Mouse (Mus musculus): ENCODE data around the gene Shc4. TPM values are rescaled to one million over a fixed set of nuclear protein-coding genes. Genes with fewer than 3 reads are reported as not detected.

The Shc4 gene
- polyA plus RNA-seq (2014; fragmentation: Nextera tagmentation; extraction: Ambion mirVana), result 1.7 and 2.1 TPM in 2 replicates

GRCm38 (mm10) chr2:125724086-125724430, at the start of gene Shc4:
Shc4 (minus strand) TSS chr2:125724148.
- no peak for DNase-seq (ENCODE audit: low spot score)
- Histone ChIP-seq H3K9ac (ENCODE audit: low read length) (peak within 1 kb of the TSS; percentile 64), H3K4me3 (ENCODE audit: low read depth, low read length) (peak within 1 kb of the TSS; percentile 51), H3K27ac (ENCODE audit: low read depth, low read length) (peak within 1 kb of the TSS; percentile 50; the same call in 1 of the 2 replicates), H3K27me3 (ENCODE audit: control insufficient read depth, insufficient read depth, low read length) (peaks cover 21% of the 10 kb centered on the region), H3K4me2 (ENCODE audit: low read depth) (peak within 1 kb of the TSS; percentile 99), H3K36me3 (ENCODE audit: control insufficient read depth, insufficient read depth, low read length) (no peaks in the 10 kb centered on the region), H3K4me1 (ENCODE audit: control insufficient read depth, insufficient read depth, low read length) (peaks cover 11% of the 10 kb centered on the region; the same call in 1 of the 2 replicates), H3K9me3 (ENCODE audit: control insufficient read depth, low read length) (no peaks in the 10 kb centered on the region)
- peak; percentile 86 for ATAC-seq (ENCODE audit: insufficient read depth, low FRiP score, low TSS enrichment)
- WGBS, result 0% methylated on average over 15 of the region's 15 CpGs

- ATAC-seq (ENCODE audit: insufficient read depth, low FRiP score, low TSS enrichment) (no peak), DNase-seq (ENCODE audit: low spot score) (no peak)
- no peaks in the 10 kb centered on the region for H3K4me1 ChIP-seq (ENCODE audit: control insufficient read depth, insufficient read depth, low read length)
- H3K27ac ChIP-seq (ENCODE audit: low read depth, low read length), result no peak overlapping the region
- H3K4me2 ChIP-seq (ENCODE audit: low read depth), result no peak overlapping the region
- peaks cover 5% of the 10 kb centered on the region; the same call in 1 of the 2 replicates for H3K36me3 ChIP-seq (ENCODE audit: control insufficient read depth, insufficient read depth, low read length)
- no peak overlapping the region for H3K4me3 ChIP-seq (ENCODE audit: low read depth, low read length)
- H3K9ac ChIP-seq (ENCODE audit: low read length), result no peak overlapping the region
- no peaks in the 10 kb centered on the region for H3K27me3 ChIP-seq (ENCODE audit: control insufficient read depth, insufficient read depth, low read length)
- WGBS, result 90% methylated on average over 3 of the region's 3 CpGs
- H3K9me3 ChIP-seq (ENCODE audit: control insufficient read depth, low read length), result no peaks in the 10 kb centered on the region
Measured at GRCm38 (mm10) chr2:125765029-125765428, 41.1 kb upstream of the Shc4 start.

GRCm38 (mm10) chr2:125764531-125764930, 40.6 kb upstream of the Shc4 start:
- H3K36me3 ChIP-seq (ENCODE audit: control insufficient read depth, insufficient read depth, low read length), result peaks cover 5% of the 10 kb centered on the region; the same call in 1 of the 2 replicates
- WGBS, result 92% methylated on average over 5 of the region's 5 CpGs
- no peak overlapping the region for H3K9ac ChIP-seq (ENCODE audit: low read length)
- no peak overlapping the region for H3K4me3 ChIP-seq (ENCODE audit: low read depth, low read length)
- H3K9me3 ChIP-seq (ENCODE audit: control insufficient read depth, low read length), result no peaks in the 10 kb centered on the region
- ATAC-seq (ENCODE audit: insufficient read depth, low FRiP score, low TSS enrichment) (no peak), DNase-seq (ENCODE audit: low spot score) (no peak)
- H3K4me2 ChIP-seq (ENCODE audit: low read depth), result no peak overlapping the region
- no peak overlapping the region for H3K27ac ChIP-seq (ENCODE audit: low read depth, low read length)
- H3K27me3 ChIP-seq (ENCODE audit: control insufficient read depth, insufficient read depth, low read length), result no peaks in the 10 kb centered on the region
- no peaks in the 10 kb centered on the region for H3K4me1 ChIP-seq (ENCODE audit: control insufficient read depth, insufficient read depth, low read length)

- no peaks in the 10 kb centered on the region for H3K4me1 ChIP-seq (ENCODE audit: control insufficient read depth, insufficient read depth, low read length)
- peaks cover 13% of the 10 kb centered on the region for H3K36me3 ChIP-seq (ENCODE audit: control insufficient read depth, insufficient read depth, low read length)
- no peak overlapping the region for H3K27ac ChIP-seq (ENCODE audit: low read depth, low read length)
- ATAC-seq (ENCODE audit: insufficient read depth, low FRiP score, low TSS enrichment) (no peak), DNase-seq (ENCODE audit: low spot score) (no peak)
- H3K4me2 ChIP-seq (ENCODE audit: low read depth), result no peak overlapping the region
- H3K9ac ChIP-seq (ENCODE audit: low read length), result no peak overlapping the region
- no peaks in the 10 kb centered on the region for H3K27me3 ChIP-seq (ENCODE audit: control insufficient read depth, insufficient read depth, low read length)
- 90% methylated on average over 2 of the region's 2 CpGs for WGBS
- no peaks in the 10 kb centered on the region for H3K9me3 ChIP-seq (ENCODE audit: control insufficient read depth, low read length)
- no peak overlapping the region for H3K4me3 ChIP-seq (ENCODE audit: low read depth, low read length)
Measured at GRCm38 (mm10) chr2:125749330-125749729, 25.4 kb upstream of the Shc4 start.

GRCm38 (mm10) chr2:125739338-125739737, 15.4 kb upstream of the Shc4 start:
- ATAC-seq (ENCODE audit: insufficient read depth, low FRiP score, low TSS enrichment), result no peak
- Histone ChIP-seq H3K27me3 (ENCODE audit: control insufficient read depth, insufficient read depth, low read length) (no peaks in the 10 kb centered on the region), H3K36me3 (ENCODE audit: control insufficient read depth, insufficient read depth, low read length) (peaks cover 5% of the 10 kb centered on the region; the same call in 1 of the 2 replicates), H3K27ac (ENCODE audit: low read depth, low read length) (no peak overlapping the region), H3K9me3 (ENCODE audit: control insufficient read depth, low read length) (no peaks in the 10 kb centered on the region), H3K4me1 (ENCODE audit: control insufficient read depth, insufficient read depth, low read length) (no peaks in the 10 kb centered on the region), H3K4me2 (ENCODE audit: low read depth) (no peak overlapping the region), H3K4me3 (ENCODE audit: low read depth, low read length) (no peak overlapping the region), H3K9ac (ENCODE audit: low read length) (no peak overlapping the region)
- WGBS, result 88% methylated on average over 6 of the region's 6 CpGs
- DNase-seq (ENCODE audit: low spot score), result no peak

GRCm38 (mm10) chr2:125738718-125739117, 14.8 kb upstream of the Shc4 start:
- no peak overlapping the region for H3K27ac ChIP-seq (ENCODE audit: low read depth, low read length)
- ATAC-seq (ENCODE audit: insufficient read depth, low FRiP score, low TSS enrichment) (no peak), DNase-seq (ENCODE audit: low spot score) (no peak)
- H3K36me3 ChIP-seq (ENCODE audit: control insufficient read depth, insufficient read depth, low read length), result peaks cover 5% of the 10 kb centered on the region; the same call in 1 of the 2 replicates
- 76% methylated on average over 5 of the region's 5 CpGs for WGBS
- no peak overlapping the region for H3K4me2 ChIP-seq (ENCODE audit: low read depth)
- H3K27me3 ChIP-seq (ENCODE audit: control insufficient read depth, insufficient read depth, low read length), result no peaks in the 10 kb centered on the region
- H3K9ac ChIP-seq (ENCODE audit: low read length), result no peak overlapping the region
- no peaks in the 10 kb centered on the region for H3K4me1 ChIP-seq (ENCODE audit: control insufficient read depth, insufficient read depth, low read length)
- H3K9me3 ChIP-seq (ENCODE audit: control insufficient read depth, low read length), result no peaks in the 10 kb centered on the region
- H3K4me3 ChIP-seq (ENCODE audit: low read depth, low read length), result no peak overlapping the region

- Histone ChIP-seq H3K4me1 (ENCODE audit: control insufficient read depth, insufficient read depth, low read length) (peaks cover 3% of the 10 kb centered on the region; the same call in 1 of the 2 replicates), H3K9ac (ENCODE audit: low read length) (no peak overlapping the region), H3K36me3 (ENCODE audit: control insufficient read depth, insufficient read depth, low read length) (no peaks in the 10 kb centered on the region; the same call in 1 of the 2 replicates), H3K9me3 (ENCODE audit: control insufficient read depth, low read length) (no peaks in the 10 kb centered on the region), H3K27me3 (ENCODE audit: control insufficient read depth, insufficient read depth, low read length) (no peaks in the 10 kb centered on the region), H3K4me2 (ENCODE audit: low read depth) (no peak overlapping the region), H3K27ac (ENCODE audit: low read depth, low read length) (no peak overlapping the region), H3K4me3 (ENCODE audit: low read depth, low read length) (no peak overlapping the region)
- ATAC-seq (ENCODE audit: insufficient read depth, low FRiP score, low TSS enrichment), result no peak
- no peak for DNase-seq (ENCODE audit: low spot score)
Measured at GRCm38 (mm10) chr2:125736025-125736343, 12.0 kb upstream of the Shc4 start.

- no peak overlapping the region for H3K4me3 ChIP-seq (ENCODE audit: low read depth, low read length)
- WGBS, result 73% methylated on average over 2 of the region's 2 CpGs
- H3K9ac ChIP-seq (ENCODE audit: low read length), result no peak overlapping the region
- DNase-seq (ENCODE audit: low spot score), result no peak
- no peak overlapping the region for H3K27ac ChIP-seq (ENCODE audit: low read depth, low read length)
- H3K27me3 ChIP-seq (ENCODE audit: control insufficient read depth, insufficient read depth, low read length), result no peaks in the 10 kb centered on the region
- H3K9me3 ChIP-seq (ENCODE audit: control insufficient read depth, low read length), result no peaks in the 10 kb centered on the region
- peaks cover 3% of the 10 kb centered on the region; the same call in 1 of the 2 replicates for H3K4me1 ChIP-seq (ENCODE audit: control insufficient read depth, insufficient read depth, low read length)
- H3K4me2 ChIP-seq (ENCODE audit: low read depth), result no peak overlapping the region
- no peaks in the 10 kb centered on the region; the same call in 1 of the 2 replicates for H3K36me3 ChIP-seq (ENCODE audit: control insufficient read depth, insufficient read depth, low read length)
- ATAC-seq (ENCODE audit: insufficient read depth, low FRiP score, low TSS enrichment), result no peak
Measured at GRCm38 (mm10) chr2:125735333-125736024, 11.5 kb upstream of the Shc4 start.

- ATAC-seq (ENCODE audit: insufficient read depth, low FRiP score, low TSS enrichment), result no peak
- H3K27me3 ChIP-seq (ENCODE audit: control insufficient read depth, insufficient read depth, low read length), result no peaks in the 10 kb centered on the region
- no peaks in the 10 kb centered on the region; the same call in 1 of the 2 replicates for H3K36me3 ChIP-seq (ENCODE audit: control insufficient read depth, insufficient read depth, low read length)
- no peak overlapping the region for H3K4me2 ChIP-seq (ENCODE audit: low read depth)
- H3K9me3 ChIP-seq (ENCODE audit: control insufficient read depth, low read length), result no peaks in the 10 kb centered on the region
- peaks cover 3% of the 10 kb centered on the region; the same call in 1 of the 2 replicates for H3K4me1 ChIP-seq (ENCODE audit: control insufficient read depth, insufficient read depth, low read length)
- no peak for DNase-seq (ENCODE audit: low spot score)
- H3K27ac ChIP-seq (ENCODE audit: low read depth, low read length), result no peak overlapping the region
- H3K9ac ChIP-seq (ENCODE audit: low read length), result no peak overlapping the region
- H3K4me3 ChIP-seq (ENCODE audit: low read depth, low read length), result no peak overlapping the region
Measured at GRCm38 (mm10) chr2:125734741-125735140, 10.8 kb upstream of the Shc4 start.

Data from neural tube, embryonic 11.5 days (tissue).